Mouse (Mus musculus): ENCODE measurements at regions not wholly inside any gene's neighbourhood (a gene's known extent, or its start where the extent isn't known, plus 50 kb on each side); places are given as distances from the start of the nearest gene placed in this dataset.

DNA sequence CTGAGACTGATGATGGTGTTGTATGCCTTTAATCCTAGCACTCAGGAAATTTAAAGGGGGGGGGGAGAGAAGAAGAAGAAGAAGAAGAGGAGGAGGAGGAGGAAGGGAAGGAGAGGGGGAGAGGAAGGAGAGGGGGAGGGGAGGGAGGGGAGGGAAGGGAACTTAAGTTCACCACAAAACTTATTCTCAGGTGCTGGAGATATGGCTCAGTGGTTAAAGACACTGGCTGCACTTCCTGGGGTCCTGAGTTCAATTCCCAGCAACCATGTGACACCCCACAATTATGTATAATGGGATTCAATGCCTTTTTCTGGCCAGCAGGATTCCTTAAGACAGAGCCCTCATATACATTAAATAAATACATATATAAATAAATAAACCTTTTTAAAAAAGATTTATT is 183.6 kb downstream of the Pfkfb3 start:
- no peak for TF ChIP-seq ELF1 (IDR thresholded peaks at IDR 0.05; ENCODE audit: low read depth, low read length)
- TF ChIP-seq RCOR1 (IDR thresholded peaks at IDR 0.05; ENCODE audit: low read depth, low read length), result no peak
- no peak for TF ChIP-seq CHD2 (IDR thresholded peaks at IDR 0.05; ENCODE audit: low read length)
- TF ChIP-seq USF2 (IDR thresholded peaks at IDR 0.05; ENCODE audit: borderline replicate concordance in 1 of 2, insufficient read depth in 1 of 2, low read depth in 1 of 2, low read length in 2 of 2), result no peak
- TF ChIP-seq POLR2AphosphoS5 (IDR thresholded peaks at IDR 0.05; ENCODE audit: borderline replicate concordance, low read depth, low read length), result no peak
- TF ChIP-seq E2F4 (IDR thresholded peaks at IDR 0.05; ENCODE audit: borderline replicate concordance, low read depth, low read length), result no peak
- TF ChIP-seq USF1 (IDR thresholded peaks at IDR 0.05; ENCODE audit: low read depth, low read length), result no peak
- TF ChIP-seq CTCF (IDR thresholded peaks at IDR 0.05 in 2 of 3, conservative IDR thresholded peaks at IDR 0.05 in 1 of 3; ENCODE audit: control insufficient read depth in 1 of 3, insufficient read depth in 1 of 3, low read depth in 2 of 3, low read length in 3 of 3, poor library complexity in 1 of 3, severe bottlenecking in 1 of 3), result no peak
- no peak for TF ChIP-seq POLR2A (IDR thresholded peaks at IDR 0.05; ENCODE audit: control insufficient read depth in 1 of 2, insufficient read depth in 1 of 2, low read depth in 1 of 2, low read length in 2 of 2, poor library complexity in 1 of 2)
- no peak for TF ChIP-seq NRF1 (IDR thresholded peaks at IDR 0.05; ENCODE audit: insufficient read depth, low read depth, low read length, poor library complexity, severe bottlenecking)
- no peak for TF ChIP-seq EP300 (IDR thresholded peaks at IDR 0.05; ENCODE audit: low read depth in 1 of 2, low read length in 2 of 2)
- TF ChIP-seq ETS1 (IDR thresholded peaks at IDR 0.05; ENCODE audit: low read depth, low read length), result no peak
